ENCODE assay signal across 21 mouse cellular contexts in the genomic region with DNA sequence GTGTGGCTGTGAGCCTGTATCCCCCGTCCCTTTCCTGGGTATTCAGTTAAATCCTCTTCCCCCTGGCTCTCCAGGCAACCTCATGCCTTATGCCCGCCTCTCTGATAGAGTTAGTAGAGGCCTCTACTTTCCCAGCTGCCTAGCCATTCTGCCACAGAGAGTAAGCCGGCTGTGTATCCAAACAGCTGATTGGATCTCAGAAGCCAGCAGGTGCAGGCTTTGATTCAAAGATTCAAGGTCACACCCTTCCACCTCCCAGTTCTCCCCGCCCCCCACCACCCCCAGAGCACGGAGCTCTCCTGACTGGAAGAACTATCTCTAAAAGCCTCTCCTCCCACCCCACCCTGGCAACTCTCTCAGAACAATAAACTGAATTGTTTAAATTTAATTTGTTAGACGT. TPM values are rescaled to one million over a fixed set of nuclear protein-coding genes. Genes with fewer than 3 reads are reported as not detected.
DNase-seq lines count a peak whose midpoint lies in the region; ATAC-seq and TF ChIP-seq lines count a peak whose summit lies in the region.
"Had no signal": no experiment of that assay in that cellular context is flagged by ENCODE, and none has a peak within 500 bp of the region (broad histone marks: within the 10 kb centered on the region; RNA-seq: fewer than 3 reads in every experiment).

No protein-coding gene starts in this region.

- no peak for TF ChIP-seq CTCF in ES-Bruce4 (IDR thresholded peaks at IDR 0.05; ENCODE audit: low read depth, low read length)
- TF ChIP-seq CTCF in layer of hippocampus, adult 2 months (conservative IDR thresholded peaks at IDR 0.05): no peak

- peak overlapping the region; percentile 75 for H3K27ac ChIP-seq in forebrain, embryonic 12.5 days
- H3K27ac ChIP-seq in forebrain, embryonic 15.5 days (replicated peaks): no peak overlapping the region
- H3K27ac ChIP-seq in ES-Bruce4 (ENCODE audit: insufficient read depth, low read length): peak overlapping the region; percentile 45
- H3K27ac ChIP-seq in forebrain, embryonic 13.5 days: peak overlapping the region; percentile 62; the same call in 1 of the 2 replicates
- no peak overlapping the region for H3K27ac ChIP-seq in midbrain, embryonic 11.5 days (ENCODE audit: low read depth, low read length)
- H3K27ac ChIP-seq in layer of hippocampus, adult 2 months: no peak overlapping the region
- H3K27ac ChIP-seq: left cerebral cortex, adult 2 months; liver, embryonic 13.5 days had no signal

- peak; percentile 31; the same call in 1 of the 2 replicates for ATAC-seq in forebrain, embryonic 12.5 days (ENCODE audit: low FRiP score)
- no peak for ATAC-seq in forebrain, embryonic 15.5 days (replicated peaks)
- no peak for ATAC-seq in forebrain, embryonic 13.5 days
- no peak for ATAC-seq in midbrain, embryonic 11.5 days (ENCODE audit: low FRiP score)
- no peak for ATAC-seq in erythroid progenitor cell, adult 5-6 weeks (replicated peaks; ENCODE audit: low FRiP score, poor library complexity, severe bottlenecking)

- H3K4me3 ChIP-seq in forebrain, embryonic 12.5 days (replicated peaks): no peak overlapping the region
- H3K4me3 ChIP-seq in forebrain, embryonic 15.5 days: no peak overlapping the region
- H3K4me3 ChIP-seq in ES-Bruce4 (ENCODE audit: low read depth, low read length): no peak overlapping the region
- H3K4me3 ChIP-seq in forebrain, embryonic 13.5 days: no peak overlapping the region
- no peak overlapping the region for H3K4me3 ChIP-seq in midbrain, embryonic 11.5 days (ENCODE audit: low read depth, low read length)
- no peak overlapping the region for H3K4me3 ChIP-seq in layer of hippocampus, adult 2 months
- H3K4me3 ChIP-seq: left cerebral cortex, adult 2 months; liver, embryonic 13.5 days; myocyte had no signal

- 26% methylated on average over 6 of the region's 6 CpGs for WGBS in forebrain, embryonic 12.5 days
- WGBS in forebrain, embryonic 15.5 days: 35% methylated on average over 6 of the region's 6 CpGs
- 16% methylated on average over 6 of the region's 6 CpGs for WGBS in forebrain, embryonic 13.5 days
- WGBS in midbrain, embryonic 11.5 days: 11% methylated on average over 6 of the region's 6 CpGs

- H3K4me1 ChIP-seq in forebrain, embryonic 12.5 days: peaks cover 71% of the 10 kb centered on the region
- H3K4me1 ChIP-seq in forebrain, embryonic 15.5 days: peaks cover 45% of the 10 kb centered on the region
- H3K4me1 ChIP-seq in ES-Bruce4 (ENCODE audit: control insufficient read depth, insufficient read depth, low read length): peaks cover 21% of the 10 kb centered on the region
- H3K4me1 ChIP-seq in forebrain, embryonic 13.5 days: peaks cover 58% of the 10 kb centered on the region
- peaks cover 46% of the 10 kb centered on the region for H3K4me1 ChIP-seq in midbrain, embryonic 11.5 days (ENCODE audit: control insufficient read depth, insufficient read depth, low read length)
- H3K4me1 ChIP-seq: liver, embryonic 13.5 days had no signal

- no peaks in the 10 kb centered on the region for H3K9me3 ChIP-seq in forebrain, embryonic 12.5 days
- H3K9me3 ChIP-seq in forebrain, embryonic 15.5 days: no peaks in the 10 kb centered on the region
- H3K9me3 ChIP-seq in ES-Bruce4 (replicated peaks; ENCODE audit: control insufficient read depth, insufficient read depth, low read length, poor library complexity, severe bottlenecking): no peaks in the 10 kb centered on the region
- H3K9me3 ChIP-seq in forebrain, embryonic 13.5 days (replicated peaks): no peaks in the 10 kb centered on the region
- H3K9me3 ChIP-seq in midbrain, embryonic 11.5 days (ENCODE audit: control insufficient read depth, low read length): no peaks in the 10 kb centered on the region
- H3K9me3 ChIP-seq: G1E; liver, embryonic 13.5 days had no signal

- DNase-seq in midbrain, embryonic 11.5 days (ENCODE audit: low spot score, missing footprints): peak; percentile 86
- DNase-seq in gastrocnemius, adult 18-20 months (ENCODE audit: low spot score): no peak
- no peak for DNase-seq in layer of hippocampus, adult 2 months (ENCODE audit: low spot score in 2 of 2)
- DNase-seq: adrenal gland, postnatal 10 days; cerebellum, adult 8-10 months; liver, embryonic 13.5 days; right cerebral cortex, postnatal 4 days had no signal

- peak; percentile 76 for TF ChIP-seq EP300 in ES-Bruce4 (IDR thresholded peaks at IDR 0.05; ENCODE audit: insufficient read depth, low read depth, low read length)

- no peak for TF ChIP-seq POLR2A in ES-Bruce4 (IDR thresholded peaks at IDR 0.05; ENCODE audit: insufficient read depth, low read length)

- H3K27me3 ChIP-seq in forebrain, embryonic 12.5 days: peaks cover 40% of the 10 kb centered on the region
- no peaks in the 10 kb centered on the region for H3K27me3 ChIP-seq in forebrain, embryonic 15.5 days
- H3K27me3 ChIP-seq in ES-Bruce4 (ENCODE audit: control insufficient read depth, insufficient read depth, low read length, poor library complexity, severe bottlenecking): no peaks in the 10 kb centered on the region
- peaks cover 18% of the 10 kb centered on the region for H3K27me3 ChIP-seq in forebrain, embryonic 13.5 days
- H3K27me3 ChIP-seq in midbrain, embryonic 11.5 days (ENCODE audit: control insufficient read depth, insufficient read depth, low read length): peaks cover 4% of the 10 kb centered on the region; the same call in 1 of the 2 replicates

- H3K4me2 ChIP-seq in forebrain, embryonic 12.5 days: no peak overlapping the region
- H3K4me2 ChIP-seq in forebrain, embryonic 15.5 days (replicated peaks): no peak overlapping the region
- H3K4me2 ChIP-seq in forebrain, embryonic 13.5 days: no peak overlapping the region
- no peak overlapping the region for H3K4me2 ChIP-seq in midbrain, embryonic 11.5 days
- H3K4me2 ChIP-seq: liver, embryonic 13.5 days had no signal

- no peak overlapping the region for H3K9ac ChIP-seq in forebrain, embryonic 12.5 days
- H3K9ac ChIP-seq in forebrain, embryonic 15.5 days (replicated peaks): no peak overlapping the region
- H3K9ac ChIP-seq in ES-Bruce4 (ENCODE audit: low read depth, poor library complexity, severe bottlenecking): no peak overlapping the region
- no peak overlapping the region for H3K9ac ChIP-seq in forebrain, embryonic 13.5 days
- no peak overlapping the region for H3K9ac ChIP-seq in midbrain, embryonic 11.5 days (ENCODE audit: low read length)
- H3K9ac ChIP-seq: liver, embryonic 13.5 days had no signal

- no peaks in the 10 kb centered on the region for H3K36me3 ChIP-seq in forebrain, embryonic 12.5 days (replicated peaks)
- no peaks in the 10 kb centered on the region for H3K36me3 ChIP-seq in forebrain, embryonic 15.5 days
- no peaks in the 10 kb centered on the region for H3K36me3 ChIP-seq in ES-Bruce4 (ENCODE audit: control insufficient read depth, insufficient read depth, low read length, poor library complexity, severe bottlenecking)
- no peaks in the 10 kb centered on the region for H3K36me3 ChIP-seq in forebrain, embryonic 13.5 days (ENCODE audit: poor library complexity, severe bottlenecking)
- no peaks in the 10 kb centered on the region for H3K36me3 ChIP-seq in midbrain, embryonic 11.5 days (ENCODE audit: control insufficient read depth, insufficient read depth, low read length)
- H3K36me3 ChIP-seq: G1E; liver, embryonic 13.5 days had no signal

RNA-seq across cellular contexts. Expression of gene Gm11733, which starts 45.8 kb away (rescaled TPM):
- 0.20 TPM in 1 of 2 replicates, not detected in the other for polyA plus RNA-seq in forebrain, embryonic 12.5 days (2016; fragmentation: Nextera tagmentation; extraction: Ambion mirVana)
- 0.28 TPM in 1 of 2 replicates, not detected in the other for polyA plus RNA-seq in forebrain, embryonic 15.5 days (2015; fragmentation: Nextera tagmentation; extraction: Ambion mirVana)
- polyA plus RNA-seq in ES-Bruce4 (2011; ENCODE audit: insufficient read depth, insufficient read length, low read depth, missing spikeins): not detected in 2 replicates
- 0.08 TPM in 1 of 2 replicates, not detected in the other for polyA plus RNA-seq in forebrain, embryonic 13.5 days (2015; fragmentation: Nextera tagmentation; extraction: Ambion mirVana)
- 0.25 TPM in 1 of 2 replicates, not detected in the other for polyA plus RNA-seq in midbrain, embryonic 11.5 days (2014; fragmentation: Nextera tagmentation; extraction: Ambion mirVana)
- total RNA-seq in erythroid progenitor cell, adult 5-6 weeks (2015; ENCODE audit: low replicate concordance): not detected in 2 replicates
- total RNA-seq in erythroid progenitor cell, adult 5-6 weeks (2017; ENCODE audit: low replicate concordance): not detected in 2 replicates
- total RNA-seq in gastrocnemius, adult 18-20 months (2021): not detected
- total RNA-seq in layer of hippocampus, adult 2 months (2021): under 1 TPM; 0.20 to 0.26 TPM
- total RNA-seq: adrenal gland, postnatal 10 days; granulocyte monocyte progenitor cell, adult 5-6 weeks; megakaryocyte progenitor cell, adult 5-6 weeks had no signal
- polyA plus RNA-seq: G1E; heart, embryonic 16.5 days; kidney, embryonic 16.5 days; limb, embryonic 11.5 days; liver, embryonic 13.5 days; lung, embryonic 16.5 days; myocyte had no signal

Comparison
In these comparisons a context has a peak if more than half of its experiments do, and no peak if none do; other contexts are left out.
1. H3K27ac ChIP-seq: peak in forebrain, embryonic 12.5 days (single experiment), ES-Bruce4 (single experiment) and forebrain, embryonic 13.5 days (single experiment); none in forebrain, embryonic 15.5 days (single experiment), midbrain, embryonic 11.5 days (single experiment) and layer of hippocampus, adult 2 months (single experiment).